Mouse (Mus musculus) lung, embryonic 14.5 days (tissue): ENCODE measurements around the gene Srd5a1. TPM values are rescaled to one million over a fixed set of nuclear protein-coding genes. Genes with fewer than 3 reads are reported as not detected.

Experiments used
- ATAC-seq: fragments of 200-750 bp; cut with Nextera tagmentation; 2 replicates; pipeline ENCODE4 v1.8.0; 2017; ENCODE audit warnings: mild to moderate bottlenecking, moderate TSS enrichment, moderate library complexity; ENCODE audit not compliant: insufficient read depth
- DNase-seq: peaks from one replicate; pipeline ENCODE4 v3.0.0-alpha.2; 2015
- H3K27ac ChIP-seq: fragments of 300-500 bp; sonication (generic); 2 replicates; pipeline ENCODE4 v1.5.1; 2014; ENCODE audit warnings: low read depth, mild to moderate bottlenecking, moderate library complexity
- H3K27me3 ChIP-seq: fragments of 300-500 bp; sonication (generic); 2 replicates; pipeline ENCODE4 v1.6.1; 2014; ENCODE audit warnings: low read length, control low read depth; ENCODE audit not compliant: insufficient read depth
- H3K36me3 ChIP-seq: fragments of 300-500 bp; sonication (generic); 2 replicates; pipeline ENCODE4 v1.6.1; 2014; ENCODE audit warnings: control low read depth; ENCODE audit not compliant: insufficient read depth
- H3K4me1 ChIP-seq: fragments of 300-500 bp; sonication (generic); 2 replicates; pipeline ENCODE4 v1.6.1; 2014; ENCODE audit warnings: antibody characterized with exemption, control low read depth; ENCODE audit not compliant: insufficient read depth
- H3K4me2 ChIP-seq: fragments of 300-500 bp; sonication (generic); 2 replicates; pipeline ENCODE4 v1.6.1; 2014; ENCODE audit warnings: mild to moderate bottlenecking
- H3K4me3 ChIP-seq: fragments of 300-500 bp; sonication (generic); 2 replicates; pipeline ENCODE4 v1.5.1; 2014; ENCODE audit warnings: low read depth, low read length
- H3K9ac ChIP-seq: fragments of 300-500 bp; sonication (generic); 2 replicates; pipeline ENCODE4 v1.6.1; 2014
- H3K9me3 ChIP-seq: fragments of 300-500 bp; sonication (generic); 2 replicates; pipeline ENCODE4 v1.6.1; 2016; ENCODE audit warnings: low read depth, low read length, control low read depth
- CTCF ChIP-seq: IDR thresholded peaks from 2 replicates; pipeline ENCODE4 v1.5.1; 2016; ENCODE audit warnings: antibody characterized with exemption, low read depth
- WGBS: fragments of 180-500 bp; shearing (Covaris S2); extraction: QIAGEN DNeasy Blood & Tissue Kit; methylation state at CpG from one replicate; pipeline ENCODE4 v1.1.7; 2014; 5-methylcytosine and 5-hydroxymethylcytosine counted together
- polyA plus RNA-seq: library from polyadenylated mRNA; unstranded; fragments of >200 nt; fragmentation: Nextera tagmentation; extraction: Ambion mirVana; gene quantifications from 2 replicates; pipeline ENCODE4 v1.2.1, GENCODE M21; 2014

Gene Srd5a1
- polyA plus RNA-seq = 24.8 and 29.2 TPM in 2 replicates

DNA sequence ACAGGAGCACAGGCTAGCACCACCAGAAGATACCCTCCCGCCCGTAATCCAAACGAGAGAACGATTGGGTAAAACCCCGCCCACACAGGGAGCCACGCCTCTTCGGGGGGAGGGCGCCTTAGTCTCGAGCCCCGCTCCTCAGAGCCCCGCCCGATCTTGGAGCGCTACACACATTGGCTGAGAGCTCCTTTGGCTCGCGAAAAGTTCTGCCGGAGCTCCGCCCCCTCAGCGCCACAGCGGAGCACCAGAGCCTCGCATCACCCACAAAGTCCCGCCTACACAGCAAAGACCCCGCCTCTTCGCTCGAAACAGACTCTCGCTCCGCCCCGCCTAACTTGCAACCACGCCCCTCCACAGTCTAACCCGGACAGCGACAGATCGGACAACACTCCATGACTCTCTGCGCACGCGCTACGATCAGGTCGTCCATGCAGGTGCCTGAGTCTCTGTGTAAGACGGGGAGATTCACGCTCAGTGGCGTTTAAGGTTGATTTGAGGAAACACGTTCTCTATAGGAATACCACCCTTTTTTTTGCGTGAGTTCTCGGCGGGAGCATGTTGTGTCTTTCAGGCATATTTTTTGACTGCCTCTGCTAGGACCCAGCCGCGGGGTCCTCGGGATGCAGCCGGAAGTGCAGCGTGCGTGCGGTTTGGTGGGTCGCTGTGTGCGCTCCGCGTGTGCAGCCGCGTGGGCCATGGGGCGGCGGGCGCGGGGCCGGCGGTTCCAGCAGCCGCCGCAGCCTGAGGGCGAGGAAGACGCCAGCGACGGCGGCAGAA is at the start of gene Srd5a1:
TSS of gene Srd5a1 (minus strand) at position 45 of the 777 bp plus-strand sequence.
- H3K27ac ChIP-seq = 0 out of 2 replicates have a peak within 1 kb of the TSS, but pooled peaks have one; percentile 52
- peaks cover 34% of the 10 kb centered on the region for H3K36me3 ChIP-seq
- no peak for TF ChIP-seq CTCF
- peak; percentile 100 for DNase-seq
- 1% methylated on average over 69 of the region's 69 CpGs for WGBS
- no peaks in the 10 kb centered on the region for H3K27me3 ChIP-seq
- peak within 1 kb of the TSS; percentile 91 for H3K4me2 ChIP-seq
- no peaks in the 10 kb centered on the region for H3K9me3 ChIP-seq
- peak within 1 kb of the TSS; percentile 96 for H3K4me3 ChIP-seq
- peak; percentile 99 for ATAC-seq
- H3K4me1 ChIP-seq = 0 out of 2 replicates have a peak, but pooled peaks cover 2% of the 10 kb centered on the region
- H3K9ac ChIP-seq = peak within 1 kb of the TSS; percentile 84

DNA sequence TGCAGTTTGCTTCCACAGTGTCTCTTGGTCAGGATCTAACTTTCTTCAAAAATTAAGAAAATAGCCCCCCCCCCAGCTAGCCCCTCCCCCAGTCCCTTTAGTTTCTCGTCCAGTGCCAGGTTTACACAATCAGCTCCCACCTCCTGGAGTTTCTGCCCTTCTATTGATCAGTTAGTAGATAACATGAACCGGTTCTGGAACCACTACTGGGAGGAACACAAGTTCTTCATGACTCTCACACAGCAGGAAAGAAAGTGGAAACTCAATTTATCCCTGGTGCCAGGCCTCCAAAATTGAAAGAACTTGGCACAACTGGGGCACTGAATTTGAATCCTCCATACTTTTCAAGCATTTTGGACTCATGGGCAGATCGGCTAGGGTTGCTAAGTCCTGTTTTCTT is 43.3 kb upstream of the Srd5a1 start:
- WGBS = 57% methylated on average over 3 of the region's 3 CpGs
- no peak for DNase-seq
- no peaks in the 10 kb centered on the region for H3K27me3 ChIP-seq
- no peaks in the 10 kb centered on the region for H3K36me3 ChIP-seq
- H3K9me3 ChIP-seq = no peaks in the 10 kb centered on the region
- no peaks in the 10 kb centered on the region for H3K4me1 ChIP-seq
- no peak for ATAC-seq
- H3K9ac ChIP-seq = no peak overlapping the region
- no peak overlapping the region for H3K4me2 ChIP-seq
- no peak overlapping the region for H3K4me3 ChIP-seq
- no peak overlapping the region for H3K27ac ChIP-seq
- TF ChIP-seq CTCF = no peak

DNA sequence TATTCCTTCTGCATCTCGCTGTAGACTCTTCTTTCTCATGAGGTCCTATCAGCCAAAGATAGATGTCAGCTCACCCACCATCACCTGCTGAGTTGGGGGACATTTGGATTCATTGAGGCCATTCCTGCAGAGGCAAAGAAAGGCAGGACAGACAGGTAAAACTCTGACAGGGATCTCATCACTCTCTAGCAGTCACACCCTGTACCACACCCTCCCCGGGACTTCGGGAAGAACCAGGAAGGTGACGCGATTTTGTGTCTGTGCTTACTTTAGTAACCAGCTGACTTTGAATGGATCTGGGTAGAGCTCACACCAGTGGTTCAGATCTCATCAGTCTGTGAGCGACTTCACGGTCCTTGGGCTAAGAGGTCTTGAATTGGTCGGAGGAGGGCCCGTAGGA is 35.2 kb upstream of the Srd5a1 start:
- TF ChIP-seq CTCF = no peak
- no peak overlapping the region for H3K4me2 ChIP-seq
- no peaks in the 10 kb centered on the region for H3K4me1 ChIP-seq
- H3K27ac ChIP-seq = no peak overlapping the region
- no peaks in the 10 kb centered on the region for H3K36me3 ChIP-seq
- H3K9ac ChIP-seq = no peak overlapping the region
- no peaks in the 10 kb centered on the region for H3K27me3 ChIP-seq
- no peaks in the 10 kb centered on the region for H3K9me3 ChIP-seq
- WGBS = 72% methylated on average over 9 of the region's 9 CpGs
- ATAC-seq (no peak), DNase-seq (no peak)
- H3K4me3 ChIP-seq = no peak overlapping the region

DNA sequence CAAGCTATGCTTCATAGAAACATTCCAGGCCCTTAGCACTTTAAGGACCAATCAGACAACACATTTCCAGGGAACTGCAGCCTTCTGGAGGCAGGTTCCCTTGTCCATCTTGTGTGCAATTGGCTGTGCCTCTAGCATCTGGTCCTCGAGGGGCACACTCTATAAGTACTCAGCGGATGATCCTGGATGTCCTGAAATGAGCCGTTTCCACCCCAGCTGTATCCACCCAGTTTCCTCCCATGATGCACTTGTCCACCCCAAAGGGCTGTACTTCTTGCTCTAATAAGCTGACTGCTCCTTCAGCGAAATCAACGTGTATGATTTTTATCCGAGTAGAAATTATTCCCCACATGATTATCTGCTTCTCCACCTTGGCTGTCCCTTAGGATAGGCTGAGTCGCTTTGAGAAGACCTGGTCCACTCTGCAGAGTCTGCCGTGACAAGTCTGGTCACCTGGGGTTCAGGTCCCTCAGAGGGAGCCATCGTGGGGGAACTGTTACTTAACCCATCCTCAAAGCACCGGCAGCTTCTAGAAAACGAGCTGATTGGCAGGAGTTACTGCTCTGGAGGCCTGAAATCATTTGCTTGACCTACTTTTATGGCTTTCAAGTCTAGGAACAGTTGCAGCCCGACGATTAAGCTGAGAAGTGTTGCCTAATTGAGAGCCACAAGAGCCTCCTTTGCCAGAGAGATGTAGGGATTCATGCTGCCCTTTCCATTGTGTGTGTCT is 34.6 kb upstream of the Srd5a1 start:
- Histone ChIP-seq H3K4me1 (no peaks in the 10 kb centered on the region), H3K27me3 (no peaks in the 10 kb centered on the region), H3K4me3 (no peak overlapping the region), H3K36me3 (no peaks in the 10 kb centered on the region), H3K4me2 (no peak overlapping the region), H3K9me3 (no peaks in the 10 kb centered on the region), H3K9ac (no peak overlapping the region), H3K27ac (no peak overlapping the region)
- WGBS = 71% methylated on average over 13 of the region's 13 CpGs
- DNase-seq (no peak), ATAC-seq (no peak)
- TF ChIP-seq CTCF = no peak

DNA sequence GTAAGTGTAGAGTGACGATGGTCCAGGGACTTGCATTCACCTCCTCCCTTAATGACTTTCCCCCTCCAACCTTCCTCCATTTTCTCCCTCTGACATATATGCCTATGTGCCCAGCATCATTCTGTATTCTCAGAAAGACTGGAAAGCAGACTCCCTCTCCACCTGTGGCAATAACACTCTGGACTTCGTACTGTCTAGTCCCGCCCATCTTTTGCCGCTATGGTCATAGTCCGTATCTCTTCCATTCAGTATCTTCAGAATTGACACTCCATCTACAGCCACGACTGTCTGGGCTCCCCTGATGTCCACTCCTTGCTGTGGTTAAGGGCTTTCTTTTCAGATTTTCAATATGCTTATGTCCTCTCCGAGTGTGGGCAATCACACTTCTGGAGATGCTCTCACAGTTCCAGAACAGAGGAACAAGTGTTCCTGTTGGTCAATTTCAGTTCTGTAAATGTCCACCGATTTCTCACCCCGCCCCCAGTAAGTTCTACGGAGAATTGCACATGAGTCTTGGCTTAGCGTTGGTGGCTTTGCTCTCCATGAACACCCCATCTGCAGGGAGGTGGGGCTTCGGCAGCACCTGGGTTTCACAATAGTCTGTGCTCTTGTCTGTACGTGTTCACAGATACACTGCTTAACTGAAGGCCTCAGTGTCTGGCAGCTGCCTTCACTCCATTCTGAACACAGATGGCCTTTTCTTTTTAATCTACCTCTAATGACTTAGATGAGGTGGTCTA is 33.4 kb upstream of the Srd5a1 start:
- ATAC-seq (no peak), DNase-seq (no peak)
- Histone ChIP-seq H3K9me3 (no peaks in the 10 kb centered on the region), H3K4me3 (no peak overlapping the region), H3K36me3 (peaks cover 8% of the 10 kb centered on the region; the same call in 1 of the 2 replicates), H3K4me2 (no peak overlapping the region), H3K9ac (no peak overlapping the region), H3K4me1 (no peaks in the 10 kb centered on the region), H3K27ac (no peak overlapping the region), H3K27me3 (no peaks in the 10 kb centered on the region)
- TF ChIP-seq CTCF = no peak
- 75% methylated on average over 13 of the region's 13 CpGs for WGBS

DNA sequence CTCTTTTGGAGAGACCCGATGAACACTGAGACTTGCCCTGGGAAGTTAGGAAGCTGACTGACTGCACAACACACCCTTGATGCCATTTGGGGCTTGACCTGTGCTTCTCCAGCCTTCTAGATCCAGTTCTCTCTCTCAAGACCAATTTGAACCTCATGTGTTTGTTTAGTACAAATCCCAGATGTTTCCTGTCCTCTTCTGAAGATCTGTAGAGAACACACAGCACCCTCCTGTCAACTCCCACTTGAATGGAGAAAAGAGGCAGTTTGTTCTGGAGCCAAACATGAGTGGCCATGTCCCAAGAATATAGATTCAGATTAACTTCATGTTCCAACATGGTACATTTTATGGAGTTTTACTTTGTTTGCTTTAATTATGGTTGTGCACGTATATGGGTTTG is 32.7 kb upstream of the Srd5a1 start:
- DNase-seq (no peak), ATAC-seq (no peak)
- TF ChIP-seq CTCF = no peak
- Histone ChIP-seq H3K4me2 (no peak overlapping the region), H3K4me1 (no peaks in the 10 kb centered on the region), H3K36me3 (peaks cover 14% of the 10 kb centered on the region; the same call in 1 of the 2 replicates), H3K4me3 (no peak overlapping the region), H3K9me3 (no peaks in the 10 kb centered on the region), H3K27me3 (no peaks in the 10 kb centered on the region), H3K9ac (no peak overlapping the region), H3K27ac (no peak overlapping the region)
- 82% methylated on average over 2 of the region's 2 CpGs for WGBS
